Mouse (Mus musculus) ovary, adult 18-20 months (tissue): ENCODE data around the gene Olfr251.
"Not testable (repeated sequence)": the region's sequence is repeated elsewhere in the genome, so short reads cannot be mapped to it uniquely, and the experiment has no call there.

ENCODE experiments used
- DNase-seq: peaks from one replicate; pipeline ENCODE4 v3.0.0; 2022; ENCODE audit warnings: low spot score, mixed read lengths

The Olfr251 gene

DNA sequence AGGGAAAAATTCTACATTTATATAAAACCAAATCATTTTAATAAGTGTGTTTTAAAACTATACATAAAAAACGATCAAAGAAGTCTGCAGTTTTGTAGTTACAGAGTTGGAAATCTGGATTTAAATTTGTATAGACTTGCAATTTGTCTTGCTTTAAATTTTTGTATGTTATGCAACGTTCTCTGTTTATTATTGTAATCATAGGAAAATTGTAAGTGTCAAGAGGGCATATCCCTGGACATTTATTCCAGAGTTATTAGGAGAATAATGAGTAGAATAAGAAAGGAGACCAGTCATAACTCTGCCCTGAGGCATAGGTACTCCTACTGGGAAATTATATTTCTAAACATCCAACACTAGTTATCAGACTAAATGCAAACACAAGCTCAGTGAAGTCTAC is at the start of gene Olfr251:
Gene Olfr251, plus strand, starts transcription at position 301 of the 400 bp plus-strand sequence.
- no peak for DNase-seq

- no peak for DNase-seq
These were observed 48.1 kb upstream of the Olfr251 start, which contains the start of gene Olfr25 for GRCm38 (mm10) chr9:38328760-38329159. Olfr25 (plus strand) TSS chr9:38329060.

GRCm38 (mm10) chr9:38348111-38348510 is 28.8 kb upstream of the Olfr251 start, which contains the start of gene Olfr898:
Olfr898 (plus strand) TSS chr9:38348411.
- DNase-seq, result no peak

DNA sequence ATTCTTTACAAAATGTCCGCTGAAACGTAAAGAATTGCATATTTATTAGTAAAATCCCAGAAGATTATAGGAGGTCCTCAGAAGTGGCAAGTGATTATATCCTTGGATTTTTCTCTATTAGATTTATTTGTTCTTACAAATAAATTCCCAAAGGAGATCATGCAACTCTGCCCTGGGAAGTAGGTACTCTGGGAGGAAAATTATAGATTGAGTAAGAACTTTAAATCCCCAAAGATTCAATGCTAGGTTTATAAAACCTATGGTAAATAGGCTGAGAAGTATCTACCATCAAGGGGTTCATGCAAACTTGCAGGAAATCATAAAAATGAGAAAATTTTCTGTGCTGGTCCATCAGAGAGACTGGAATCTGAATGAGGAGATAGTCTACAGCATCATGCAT is 10.3 kb upstream of the Olfr251 start, which contains the start of gene Olfr250:
Gene Olfr250, plus strand, starts transcription at position 301 of the 400 bp plus-strand sequence.
- no peak for DNase-seq

DNA sequence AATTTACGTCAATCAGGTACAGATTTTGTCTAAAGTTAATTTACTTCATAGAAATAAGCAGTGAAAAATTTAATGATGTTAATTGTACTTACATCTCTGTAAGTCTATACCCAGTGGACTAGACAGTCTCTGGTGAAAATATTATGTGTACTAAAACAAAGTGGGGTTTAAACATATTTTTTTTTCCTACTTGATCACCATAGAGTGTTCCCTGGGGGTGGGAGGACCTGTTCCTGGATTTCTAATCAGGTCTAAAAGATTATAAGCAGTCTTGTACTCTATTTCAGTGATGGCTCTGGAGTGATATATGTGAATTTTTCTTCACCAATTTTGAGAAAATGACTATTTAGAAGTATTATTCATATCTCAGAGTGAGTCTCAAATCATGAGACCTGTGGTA is 24.5 kb downstream of the Olfr251 start, which contains the start of gene Olfr147:
Gene Olfr147, plus strand, starts transcription at position 301 of the 400 bp plus-strand sequence.
- DNase-seq, result no peak

- not testable (repeated sequence) for DNase-seq
These were observed 30.6 kb downstream of the Olfr251 start for GRCm38 (mm10) chr9:38407502-38407901.

- DNase-seq, result not testable (repeated sequence)
These were observed 36.6 kb downstream of the Olfr251 start for GRCm38 (mm10) chr9:38413502-38413901.

- no peak for DNase-seq
These were observed 46.9 kb downstream of the Olfr251 start for GRCm38 (mm10) chr9:38423801-38424200.

- no peak for DNase-seq
These were observed 50.1 kb downstream of the Olfr251 start for GRCm38 (mm10) chr9:38427026-38427425.

- DNase-seq, result no peak
These were observed 52.3 kb downstream of the Olfr251 start, which contains the start of gene Olfr901 for GRCm38 (mm10) chr9:38429155-38429554. Olfr901 (plus strand) TSS chr9:38429455.
